Mouse (Mus musculus): ENCODE data around the gene Cd68. TPM values are rescaled to one million over a fixed set of nuclear protein-coding genes. Genes with fewer than 3 reads are reported as not detected.
A peak's percentile ranks its signal among the peaks of the same experiment; 100 is the strongest.
"Not testable (repeated sequence)": the region's sequence is repeated elsewhere in the genome, so short reads cannot be mapped to it uniquely, and the experiment has no call there.

Gene Cd68
- polyA plus RNA-seq, 1 experiment from 2014 or later = 7.9 TPM

GRCm38 (mm10) chr11:69629802-69630201, 36.2 kb downstream of the Cd68 start:
- Histone ChIP-seq H3K27me3 (ENCODE audit: control insufficient read depth, insufficient read depth, low read length) (no peaks in the 10 kb centered on the region), H3K4me1 (ENCODE audit: control insufficient read depth, insufficient read depth, low read length) (peaks cover 14% of the 10 kb centered on the region), H3K9ac (replicated peaks; ENCODE audit: low read length) (no peak overlapping the region), H3K4me2 (ENCODE audit: low read length) (no peak overlapping the region), H3K36me3 (ENCODE audit: control insufficient read depth, insufficient read depth, low read length) (no peaks in the 10 kb centered on the region), H3K4me3 (replicated peaks; ENCODE audit: low read depth, low read length) (no peak overlapping the region), H3K9me3 (ENCODE audit: control insufficient read depth, low read length) (no peaks in the 10 kb centered on the region), H3K27ac (replicated peaks; ENCODE audit: low read depth, low read length) (no peak overlapping the region)
- WGBS = 71% methylated on average over 1 of the region's 1 CpGs
- ATAC-seq (ENCODE audit: low FRiP score, low TSS enrichment) (no peak), DNase-seq (peak; percentile 36)

DNA sequence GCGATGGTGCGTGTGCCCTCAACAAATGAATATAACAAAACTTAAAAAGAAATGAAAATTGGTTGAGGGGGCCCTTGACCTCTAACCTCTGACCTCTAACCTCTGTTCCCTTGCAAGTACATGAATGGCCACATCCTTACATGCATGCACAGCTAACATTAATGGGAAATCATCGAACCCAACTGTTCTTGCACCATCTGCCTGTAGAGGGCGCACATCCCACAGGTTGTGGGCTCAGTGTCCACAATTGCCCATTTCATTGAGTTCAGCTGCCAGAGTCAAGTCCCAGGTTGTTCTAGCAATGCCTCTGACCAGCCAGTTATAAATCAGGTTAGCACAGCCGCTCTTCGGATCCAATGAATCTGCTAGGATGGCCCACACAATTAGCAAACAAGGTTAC, 37.7 kb downstream of the Cd68 start:
- no peak for ATAC-seq (ENCODE audit: low FRiP score, low TSS enrichment)

GRCm38 (mm10) chr11:69624339-69624738, 41.6 kb downstream of the Cd68 start:
- ATAC-seq (ENCODE audit: low FRiP score, low TSS enrichment); H3K4me3 ChIP-seq (replicated peaks; ENCODE audit: low read depth, low read length); H3K9ac ChIP-seq (replicated peaks; ENCODE audit: low read length); H3K27ac ChIP-seq (replicated peaks; ENCODE audit: low read depth, low read length); H3K4me2 ChIP-seq (ENCODE audit: low read length); H3K36me3 ChIP-seq (ENCODE audit: control insufficient read depth, insufficient read depth, low read length); H3K27me3 ChIP-seq (ENCODE audit: control insufficient read depth, insufficient read depth, low read length); DNase-seq; H3K9me3 ChIP-seq (ENCODE audit: control insufficient read depth, low read length): not testable (repeated sequence)
- H3K4me1 ChIP-seq (ENCODE audit: control insufficient read depth, insufficient read depth, low read length) = peaks cover 18% of the 10 kb centered on the region
- 80% methylated on average over 2 of the region's 2 CpGs for WGBS

More for the DNA sequence above, 37.7 kb downstream of the Cd68 start:
- peaks cover 3% of the 10 kb centered on the region; the same call in 1 of the 2 replicates for H3K4me1 ChIP-seq (ENCODE audit: control insufficient read depth, insufficient read depth, low read length)
- no peak overlapping the region for H3K9ac ChIP-seq (replicated peaks; ENCODE audit: low read length)
- H3K9me3 ChIP-seq (ENCODE audit: control insufficient read depth, low read length) = no peaks in the 10 kb centered on the region
- peak; percentile 90 for DNase-seq
- H3K4me2 ChIP-seq (ENCODE audit: low read length) = no peak overlapping the region
- no peaks in the 10 kb centered on the region for H3K27me3 ChIP-seq (ENCODE audit: control insufficient read depth, insufficient read depth, low read length)
- 37% methylated on average over 6 of the region's 6 CpGs for WGBS
- no peak overlapping the region for H3K27ac ChIP-seq (replicated peaks; ENCODE audit: low read depth, low read length)
- no peak overlapping the region for H3K4me3 ChIP-seq (replicated peaks; ENCODE audit: low read depth, low read length)
- no peaks in the 10 kb centered on the region for H3K36me3 ChIP-seq (ENCODE audit: control insufficient read depth, insufficient read depth, low read length)

- Histone ChIP-seq H3K4me2 (ENCODE audit: low read length) (peak overlapping the region; percentile 81), H3K4me1 (ENCODE audit: control insufficient read depth, insufficient read depth, low read length) (peaks cover 18% of the 10 kb centered on the region), H3K9ac (replicated peaks; ENCODE audit: low read length) (peak overlapping the region; percentile 62), H3K27ac (replicated peaks; ENCODE audit: low read depth, low read length) (no peak overlapping the region), H3K4me3 (replicated peaks; ENCODE audit: low read depth, low read length) (peak overlapping the region; percentile 42; the same call in 1 of the 2 replicates), H3K9me3 (ENCODE audit: control insufficient read depth, low read length) (no peaks in the 10 kb centered on the region), H3K27me3 (ENCODE audit: control insufficient read depth, insufficient read depth, low read length) (no peaks in the 10 kb centered on the region), H3K36me3 (ENCODE audit: control insufficient read depth, insufficient read depth, low read length) (no peaks in the 10 kb centered on the region)
- DNase-seq (no peak), ATAC-seq (ENCODE audit: low FRiP score, low TSS enrichment) (no peak)
- 76% methylated on average over 4 of the region's 4 CpGs for WGBS
These were observed 42.9 kb downstream of the Cd68 start for GRCm38 (mm10) chr11:69623006-69623405.

DNA sequence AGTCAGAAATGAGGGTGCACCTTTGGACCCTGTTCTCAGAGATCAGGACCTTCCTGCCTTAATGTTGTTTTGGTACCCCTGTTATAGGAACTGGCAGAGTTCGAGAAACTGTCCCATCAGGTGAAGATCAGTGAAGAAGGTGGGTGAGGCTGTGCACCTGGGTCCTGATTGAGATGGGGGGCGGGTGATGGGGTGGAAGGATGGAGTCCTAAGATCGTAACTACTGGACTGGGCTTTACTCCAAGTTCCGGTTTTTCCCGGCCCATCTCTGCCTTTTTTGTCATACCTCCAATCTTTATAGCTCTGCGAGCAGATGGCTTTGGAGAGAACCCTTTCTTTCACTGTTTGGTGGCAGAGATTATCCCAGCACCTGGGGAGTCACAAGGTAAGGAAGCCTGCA, 43.5 kb downstream of the Cd68 start:
- H3K9me3 ChIP-seq (ENCODE audit: control insufficient read depth, low read length) = no peaks in the 10 kb centered on the region
- no peaks in the 10 kb centered on the region for H3K36me3 ChIP-seq (ENCODE audit: control insufficient read depth, insufficient read depth, low read length)
- 44% methylated on average over 6 of the region's 6 CpGs for WGBS
- ATAC-seq (ENCODE audit: low FRiP score, low TSS enrichment) (no peak; the same call in 1 of the 2 replicates), DNase-seq (peak; percentile 12)
- H3K27me3 ChIP-seq (ENCODE audit: control insufficient read depth, insufficient read depth, low read length) = no peaks in the 10 kb centered on the region
- H3K4me1 ChIP-seq (ENCODE audit: control insufficient read depth, insufficient read depth, low read length) = peaks cover 18% of the 10 kb centered on the region
- peak overlapping the region; percentile 81 for H3K4me2 ChIP-seq (ENCODE audit: low read length)
- H3K27ac ChIP-seq (replicated peaks; ENCODE audit: low read depth, low read length) = peak overlapping the region; percentile 74
- H3K9ac ChIP-seq (replicated peaks; ENCODE audit: low read length) = peak overlapping the region; percentile 62
- peak overlapping the region; percentile 42 for H3K4me3 ChIP-seq (replicated peaks; ENCODE audit: low read depth, low read length)

DNA sequence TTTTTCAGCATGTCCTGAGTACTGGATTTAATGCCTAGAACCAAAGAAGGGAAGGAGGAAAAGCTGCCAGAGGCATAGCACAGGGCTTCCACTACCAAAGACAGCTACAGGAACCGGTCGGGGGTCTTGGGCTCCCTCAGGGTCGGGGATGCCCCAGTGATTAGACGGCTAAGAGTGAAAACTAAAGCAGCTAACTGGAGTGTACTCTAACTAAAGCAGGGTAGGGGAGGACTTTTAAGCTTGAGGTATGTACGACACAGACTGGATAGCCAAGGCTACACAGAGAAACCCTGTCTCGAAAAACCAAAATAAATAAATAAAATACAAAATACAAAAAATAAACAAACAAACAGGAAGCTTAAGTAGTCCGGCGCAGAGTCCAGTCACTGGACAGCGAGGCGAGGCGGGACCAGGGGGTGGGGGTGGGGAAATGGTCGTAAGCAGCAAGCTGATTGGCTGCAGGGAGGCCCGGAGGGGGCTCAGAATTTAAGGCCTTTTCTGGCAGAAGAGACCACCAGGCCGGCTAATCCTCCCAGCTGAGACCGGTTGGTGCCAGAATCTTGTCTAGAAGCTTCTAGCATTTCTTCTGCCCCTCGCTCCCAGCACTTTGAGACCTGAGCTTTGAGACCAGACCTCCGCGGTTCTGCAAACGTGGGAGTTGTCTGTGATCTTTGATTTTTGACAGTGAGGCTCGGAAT, 44.2 kb downstream of the Cd68 start, which contains the start of gene Sat2:
Gene Sat2, plus strand, starts transcription at position 454 of the 698 bp plus-strand sequence.
- H3K27ac ChIP-seq (replicated peaks; ENCODE audit: low read depth, low read length) = peak within 1 kb of the TSS; percentile 74
- no peaks in the 10 kb centered on the region for H3K9me3 ChIP-seq (ENCODE audit: control insufficient read depth, low read length)
- H3K4me1 ChIP-seq (ENCODE audit: control insufficient read depth, insufficient read depth, low read length) = peaks cover 18% of the 10 kb centered on the region
- H3K36me3 ChIP-seq (ENCODE audit: control insufficient read depth, insufficient read depth, low read length) = no peaks in the 10 kb centered on the region
- H3K4me3 ChIP-seq (replicated peaks; ENCODE audit: low read depth, low read length) = peak within 1 kb of the TSS; percentile 42
- H3K27me3 ChIP-seq (ENCODE audit: control insufficient read depth, insufficient read depth, low read length) = no peaks in the 10 kb centered on the region
- WGBS = under 1% methylated on average over 20 of the region's 20 CpGs
- peak within 1 kb of the TSS; percentile 81 for H3K4me2 ChIP-seq (ENCODE audit: low read length)
- peak within 1 kb of the TSS; percentile 62 for H3K9ac ChIP-seq (replicated peaks; ENCODE audit: low read length)
- peak; percentile 74; the same call in 1 of the 2 replicates for ATAC-seq (ENCODE audit: low FRiP score, low TSS enrichment)
- peak; percentile 88 for DNase-seq

DNA sequence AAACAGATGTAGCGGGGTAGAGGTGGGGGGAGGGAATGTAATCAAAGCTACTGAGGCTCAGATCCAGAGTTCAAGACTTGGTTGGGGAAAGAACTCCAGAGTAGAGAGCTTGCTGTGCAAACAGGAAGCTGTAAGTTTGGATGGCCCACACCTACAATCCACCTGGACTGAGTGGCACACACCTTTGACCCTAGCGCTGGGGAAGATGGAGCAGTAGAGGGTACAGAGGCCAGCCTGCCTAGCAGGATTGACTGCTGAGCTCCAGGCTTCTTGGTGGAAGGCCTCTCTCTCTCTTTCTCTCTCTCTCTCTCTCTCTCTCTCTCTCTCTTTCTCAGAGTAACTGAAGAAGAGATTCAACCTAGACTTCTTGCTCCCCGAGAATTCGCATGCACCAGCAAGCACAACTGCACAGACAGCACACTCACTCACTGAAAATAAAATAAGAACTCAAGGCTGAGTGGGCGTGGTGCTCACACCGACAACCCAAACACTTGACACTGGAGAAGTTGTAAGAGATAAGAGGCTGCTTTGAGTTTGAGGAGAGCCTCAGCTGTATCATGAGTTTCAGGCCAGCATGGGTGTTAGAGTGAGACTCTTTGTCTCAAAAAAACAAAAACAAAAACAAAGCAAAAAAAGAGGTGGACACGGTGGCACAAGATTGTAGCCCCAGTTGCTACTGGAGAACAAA, 45.4 kb downstream of the Cd68 start:
- Histone ChIP-seq H3K4me2 (ENCODE audit: low read length) (no peak overlapping the region), H3K4me1 (ENCODE audit: control insufficient read depth, insufficient read depth, low read length) (peaks cover 18% of the 10 kb centered on the region), H3K9me3 (ENCODE audit: control insufficient read depth, low read length) (no peaks in the 10 kb centered on the region), H3K36me3 (ENCODE audit: control insufficient read depth, insufficient read depth, low read length) (no peaks in the 10 kb centered on the region), H3K27me3 (ENCODE audit: control insufficient read depth, insufficient read depth, low read length) (no peaks in the 10 kb centered on the region), H3K9ac (replicated peaks; ENCODE audit: low read length) (no peak overlapping the region), H3K27ac (replicated peaks; ENCODE audit: low read depth, low read length) (no peak overlapping the region), H3K4me3 (replicated peaks; ENCODE audit: low read depth, low read length) (no peak overlapping the region)
- WGBS = 88% methylated on average over 7 of the region's 7 CpGs
- no peak for DNase-seq
- ATAC-seq (ENCODE audit: low FRiP score, low TSS enrichment) = no peak

- H3K27me3 ChIP-seq (ENCODE audit: control insufficient read depth, insufficient read depth, low read length) = no peaks in the 10 kb centered on the region
- H3K27ac ChIP-seq (replicated peaks; ENCODE audit: low read depth, low read length) = no peak within 1 kb of the TSS
- peaks cover 13% of the 10 kb centered on the region for H3K4me1 ChIP-seq (ENCODE audit: control insufficient read depth, insufficient read depth, low read length)
- H3K9me3 ChIP-seq (ENCODE audit: control insufficient read depth, low read length) = no peaks in the 10 kb centered on the region
- WGBS = 78% methylated on average over 5 of the region's 5 CpGs
- DNase-seq (no peak), ATAC-seq (ENCODE audit: low FRiP score, low TSS enrichment) (no peak)
- H3K9ac ChIP-seq (replicated peaks; ENCODE audit: low read length) = no peak within 1 kb of the TSS
- no peaks in the 10 kb centered on the region for H3K36me3 ChIP-seq (ENCODE audit: control insufficient read depth, insufficient read depth, low read length)
- no peak within 1 kb of the TSS for H3K4me3 ChIP-seq (replicated peaks; ENCODE audit: low read depth, low read length)
- no peak within 1 kb of the TSS for H3K4me2 ChIP-seq (ENCODE audit: low read length)
These were observed 48.1 kb downstream of the Cd68 start, which contains the start of gene Shbg for GRCm38 (mm10) chr11:69617805-69618204. Gene Shbg, minus strand, starts transcription at chr11:69617905.
